Mouse (Mus musculus) embryo, embryonic 11 days (tissue): ENCODE data around the gene Fbxw20.
"Not testable (repeated sequence)": the region's sequence is repeated elsewhere in the genome, so short reads cannot be mapped to it uniquely, and the experiment has no call there.

Source experiments
- DNase-seq: peaks from one replicate; pipeline ENCODE4 v3.0.0-alpha.2; 2015

Gene Fbxw20

DNA sequence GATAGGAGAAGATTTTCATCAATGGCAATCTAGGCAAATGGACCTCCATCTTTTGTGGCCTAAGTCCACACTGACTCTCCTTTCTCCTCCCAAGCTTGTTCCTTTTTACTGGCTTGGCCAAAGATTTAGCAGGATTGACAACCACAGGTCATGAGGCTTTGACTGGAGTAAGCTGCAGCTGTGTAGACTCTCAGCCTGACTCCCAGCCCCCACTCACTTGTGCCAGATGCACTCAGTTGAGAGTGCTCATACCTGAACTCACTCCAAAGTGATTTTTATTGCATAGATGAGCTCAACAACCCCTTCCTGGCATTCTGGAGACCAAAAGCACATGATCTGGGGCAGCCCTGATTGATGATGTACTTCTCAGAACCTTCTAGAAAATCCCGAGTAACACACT is at the start of gene Fbxw20:
Gene Fbxw20 (minus strand): TSS at position 101 of the 400 bp plus-strand sequence.
- DNase-seq = no peak

DNA sequence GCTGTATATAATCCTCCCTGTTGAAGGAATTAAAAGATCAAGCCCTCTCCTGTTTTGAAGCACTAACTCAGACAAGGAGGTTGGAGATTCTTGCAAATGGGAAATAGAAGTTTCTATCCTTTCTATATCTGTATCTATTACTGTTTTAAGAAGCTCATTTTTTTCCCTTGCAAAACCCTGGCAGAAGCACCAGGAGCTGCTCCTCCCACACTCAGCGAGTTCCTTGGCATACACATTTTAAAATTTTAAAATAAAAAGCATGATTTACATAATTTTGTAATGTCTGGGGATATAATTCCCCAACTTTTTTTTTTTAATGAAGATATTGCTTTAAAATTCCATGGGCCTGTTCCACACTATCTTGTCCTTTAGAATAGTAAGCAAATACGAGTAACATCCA is 28.5 kb upstream of the Fbxw20 start:
- no peak for DNase-seq

DNA sequence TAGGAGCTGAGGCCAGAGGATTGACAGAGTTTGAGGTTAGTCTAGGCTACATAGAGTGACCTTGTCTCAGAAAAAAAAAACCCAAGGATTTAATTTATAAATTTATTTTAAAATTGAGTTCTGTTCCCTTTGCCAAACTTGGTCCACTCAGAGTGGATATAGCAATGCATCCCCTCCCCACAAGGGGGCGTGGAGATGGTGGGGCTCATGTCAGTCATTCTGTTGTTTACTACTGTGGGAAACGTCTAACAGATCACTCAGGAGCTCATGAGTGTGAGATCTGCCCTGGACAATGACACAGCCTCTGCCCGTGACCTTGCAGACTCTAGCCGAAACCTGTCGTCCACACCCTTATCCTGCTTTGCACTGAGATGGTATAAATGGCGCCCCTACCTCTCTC is 16.1 kb downstream of the Fbxw20 start:
- no peak for DNase-seq

DNA sequence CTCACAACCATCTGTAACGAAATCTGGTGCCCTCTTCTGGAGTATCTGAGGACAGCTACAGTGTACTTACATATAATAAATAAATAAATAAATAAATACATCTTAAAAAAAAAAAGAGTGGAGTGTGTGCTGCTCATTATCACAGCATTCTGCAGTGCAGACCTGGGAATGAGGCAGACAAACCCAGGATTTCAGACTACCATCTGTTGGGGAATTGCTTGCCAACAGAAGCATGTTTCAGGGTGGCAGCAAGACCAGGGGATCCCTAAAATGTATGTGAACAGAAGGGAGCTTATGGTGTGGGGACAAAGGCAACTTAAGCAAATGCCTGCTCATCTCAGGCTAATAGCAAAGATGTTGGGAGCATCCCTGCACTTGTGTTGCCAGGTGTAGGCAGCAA is 33.2 kb downstream of the Fbxw20 start:
- DNase-seq = not testable (repeated sequence)

DNA sequence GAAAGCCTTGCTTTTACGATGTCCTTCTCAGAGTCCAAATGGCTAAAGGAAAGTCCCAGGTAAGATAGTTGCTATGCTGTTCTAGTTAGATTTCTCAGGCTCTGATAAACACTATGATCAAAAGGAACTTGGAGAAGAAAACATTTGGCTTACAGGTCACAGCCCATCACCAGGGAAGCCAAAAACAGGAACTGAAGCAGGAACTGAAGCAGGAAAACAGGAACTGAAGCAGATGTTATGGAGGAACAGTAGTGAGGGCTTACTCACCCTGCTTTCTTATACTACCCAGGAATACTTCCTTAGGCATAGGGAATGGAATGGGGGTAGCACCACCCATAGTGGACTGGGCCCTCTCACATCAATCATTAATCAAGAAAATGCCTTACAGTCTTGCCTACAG is 34.2 kb downstream of the Fbxw20 start:
- DNase-seq = no peak

DNA sequence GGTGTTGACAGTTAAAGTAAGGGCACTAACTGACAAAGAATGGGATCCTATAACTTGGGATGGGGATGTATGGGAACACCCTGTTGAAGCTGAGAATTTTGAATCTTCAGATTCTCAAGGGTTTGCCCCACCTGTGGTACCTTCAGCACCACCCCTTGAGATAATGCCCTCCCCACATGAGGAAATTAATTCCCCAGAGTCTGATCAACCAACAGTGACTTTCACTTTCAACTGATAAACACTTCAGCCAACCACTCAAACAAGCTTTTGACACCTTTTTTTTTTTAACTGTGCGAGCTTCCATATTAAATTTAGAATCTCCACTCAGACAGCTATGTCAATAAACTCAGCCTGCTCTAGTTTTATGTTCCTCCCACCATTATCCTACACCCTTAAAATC is 35.2 kb downstream of the Fbxw20 start:
- no peak for DNase-seq

DNA sequence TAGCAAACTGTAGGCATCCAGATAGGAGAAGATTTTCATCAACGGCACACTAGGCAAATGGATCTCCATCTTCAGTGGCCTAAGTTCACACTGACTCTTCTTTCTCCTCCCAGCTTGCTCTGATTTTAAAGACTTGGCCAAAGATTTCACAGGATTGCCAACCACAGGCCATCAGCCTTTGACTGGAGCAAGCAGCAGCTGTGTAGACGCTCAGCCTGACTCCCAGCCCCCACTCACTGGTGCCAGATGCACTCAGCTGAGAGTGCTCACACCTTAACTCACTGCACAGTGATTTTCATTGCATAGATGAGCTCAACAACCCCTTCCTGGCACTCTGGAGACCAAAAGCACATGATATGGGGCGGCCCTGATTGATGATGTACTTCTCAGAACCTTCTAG is 38.7 kb downstream of the Fbxw20 start, which contains the start of gene Fbxw13:
Gene Fbxw13 (minus strand): TSS at position 101 of the 400 bp plus-strand sequence.
- DNase-seq = not testable (repeated sequence)

DNA sequence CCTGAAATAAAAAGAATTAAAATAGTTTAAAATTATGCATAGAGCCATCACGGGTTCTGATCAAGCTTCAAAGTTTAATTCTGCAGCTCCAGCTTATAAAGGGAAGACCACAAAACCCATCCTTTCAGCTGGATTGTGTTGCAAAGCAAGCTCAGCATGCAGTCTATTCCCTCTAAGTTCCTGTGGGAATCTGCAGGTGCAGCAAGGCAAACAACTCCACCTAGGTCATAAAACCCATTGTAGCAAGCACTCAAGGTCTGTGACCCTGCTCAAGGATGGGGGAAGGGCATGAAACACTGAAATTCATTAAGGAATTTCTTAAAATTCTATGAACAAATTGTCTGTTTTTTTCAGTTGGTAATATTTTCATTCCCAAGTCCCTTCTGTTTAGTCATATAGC is 57.3 kb downstream of the Fbxw20 start:
- DNase-seq = no peak

DNA sequence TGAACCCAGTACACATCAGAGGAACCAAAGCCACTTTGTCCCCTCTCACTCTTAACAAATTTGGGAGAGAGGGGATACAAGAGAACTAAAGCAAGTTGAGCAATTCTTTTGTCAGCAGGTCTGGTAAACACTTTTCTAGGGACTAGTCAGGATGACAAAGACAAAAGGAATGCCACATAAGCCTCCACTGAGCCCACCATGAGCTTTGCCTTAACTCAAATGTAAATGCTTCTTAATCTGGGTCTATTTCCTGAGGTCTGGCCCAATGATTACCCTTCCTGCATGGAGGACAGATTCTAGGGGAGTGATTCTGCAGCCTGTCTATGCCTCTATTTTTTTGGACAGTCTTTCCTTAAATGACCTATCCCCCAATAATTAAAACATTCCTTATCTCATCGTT is 58.3 kb downstream of the Fbxw20 start:
- no peak for DNase-seq
